Mouse (Mus musculus) heart, postnatal 0 days (tissue): ENCODE results near the gene Kctd15. TPM values are rescaled to one million over a fixed set of nuclear protein-coding genes. Genes with fewer than 3 reads are reported as not detected.
A peak's percentile ranks its signal among the peaks of the same experiment; 100 is the strongest.

Experiments
- ATAC-seq: fragments of 200-750 bp; cut with Nextera tagmentation; 2 replicates; pipeline ENCODE4 v1.8.0; 2017; ENCODE audit warnings: low read depth, moderate number of reproducible peaks, moderate library complexity; ENCODE audit not compliant: insufficient read depth
- DNase-seq: peaks from one replicate; pipeline ENCODE4 v3.0.0-alpha.2; 2016; ENCODE audit warnings: low spot score
- H3K27ac ChIP-seq: fragments of 300-500 bp; sonication (generic); 2 replicates; pipeline ENCODE4 v1.5.1; 2014; ENCODE audit warnings: low read depth, mild to moderate bottlenecking
- H3K27me3 ChIP-seq: fragments of 300-500 bp; sonication (generic); 2 replicates; pipeline ENCODE4 v1.6.1; 2014; ENCODE audit warnings: low read length, mixed read lengths; ENCODE audit not compliant: control insufficient read depth, insufficient read depth
- H3K36me3 ChIP-seq: fragments of 300-500 bp; sonication (generic); replicated peaks from 2 replicates; pipeline ENCODE4 v1.6.1; 2014; ENCODE audit warnings: low read length, mixed read lengths; ENCODE audit not compliant: control insufficient read depth, insufficient read depth
- H3K4me1 ChIP-seq: fragments of 300-500 bp; sonication (generic); 2 replicates; pipeline ENCODE4 v1.6.1; 2014; ENCODE audit warnings: antibody characterized with exemption; ENCODE audit not compliant: control insufficient read depth, insufficient read depth
- H3K4me2 ChIP-seq: fragments of 300-500 bp; sonication (generic); 2 replicates; pipeline ENCODE4 v1.6.1; 2014; ENCODE audit warnings: low read depth, mild to moderate bottlenecking, low read length, moderate library complexity
- H3K4me3 ChIP-seq: fragments of 300-500 bp; sonication (generic); 2 replicates; pipeline ENCODE4 v1.5.1; 2014; ENCODE audit warnings: low read depth, low read length
- H3K9ac ChIP-seq: fragments of 300-500 bp; sonication (generic); replicated peaks from 2 replicates; pipeline ENCODE4 v1.6.1; 2014; ENCODE audit warnings: low read depth, low read length, mixed read lengths
- H3K9me3 ChIP-seq: fragments of 300-500 bp; sonication (generic); replicated peaks from 2 replicates; pipeline ENCODE4 v1.6.1; 2016; ENCODE audit warnings: low read length; ENCODE audit not compliant: control insufficient read depth
- CTCF ChIP-seq: IDR thresholded peaks from 2 replicates; pipeline ENCODE4 v1.5.1; 2016; ENCODE audit warnings: antibody characterized with exemption, control low read depth, low read depth
- EP300 ChIP-seq: IDR thresholded peaks from 2 replicates; pipeline ENCODE4 v1.6.1; 2016; ENCODE audit warnings: antibody characterized with exemption, low read depth
- WGBS: fragments of 180-500 bp; shearing (Covaris S2); extraction: QIAGEN DNeasy Blood & Tissue Kit; methylation state at CpG from one replicate; pipeline ENCODE4 v1.1.7; 2014; 5-methylcytosine and 5-hydroxymethylcytosine counted together
- polyA plus RNA-seq: library from polyadenylated mRNA; unstranded; fragments of >200 nt; fragmentation: Nextera tagmentation; extraction: Ambion mirVana; gene quantifications from 2 replicates; pipeline ENCODE4 v1.2.1, GENCODE M21; 2015
- total RNA-seq: library from RNA; depleted of rRNA; stranded (reverse); fragments of >200 nt; gene quantifications from 2 replicates; pipeline ENCODE4 v1.2.3, GENCODE M21; 2014; ENCODE audit warnings: low replicate concordance

The Kctd15 gene
- total and polyA plus RNA-seq, 2 experiments from 2014 or later = 0.78 to 5.9 TPM

- Histone ChIP-seq H3K27me3 (no peaks in the 10 kb centered on the region), H3K9me3 (no peaks in the 10 kb centered on the region), H3K4me2 (no peak overlapping the region), H3K36me3 (no peaks in the 10 kb centered on the region), H3K27ac (no peak overlapping the region), H3K4me3 (no peak overlapping the region), H3K9ac (no peak overlapping the region), H3K4me1 (no peaks in the 10 kb centered on the region)
- 73% methylated on average over 11 of the region's 11 CpGs for WGBS
- no peak for DNase-seq
- ATAC-seq = no peak
- TF ChIP-seq EP300 (no peak), CTCF (no peak)
These were observed 38.2 kb downstream of the Kctd15 start for GRCm38 (mm10) chr7:34618141-34618890.

- Histone ChIP-seq H3K4me2 (no peak overlapping the region), H3K9me3 (no peaks in the 10 kb centered on the region), H3K4me3 (no peak overlapping the region), H3K9ac (no peak overlapping the region), H3K27me3 (no peaks in the 10 kb centered on the region), H3K4me1 (no peaks in the 10 kb centered on the region), H3K27ac (no peak overlapping the region), H3K36me3 (no peaks in the 10 kb centered on the region)
- ATAC-seq = no peak
- no peak for DNase-seq
- peak; percentile 12; the same call in 1 of the 2 replicates for TF ChIP-seq CTCF
- no peak for TF ChIP-seq EP300
- 71% methylated on average over 2 of the region's 2 CpGs for WGBS
These were observed 40.3 kb downstream of the Kctd15 start for GRCm38 (mm10) chr7:34616275-34616674.

- TF ChIP-seq EP300 (no peak), CTCF (no peak)
- H3K9me3 ChIP-seq = no peaks in the 10 kb centered on the region
These were observed 46.1 kb downstream of the Kctd15 start for GRCm38 (mm10) chr7:34610445-34610844.

GRCm38 (mm10) chr7:34607334-34607970, 49.1 kb downstream of the Kctd15 start:
- no peaks in the 10 kb centered on the region for H3K27me3 ChIP-seq
- no peaks in the 10 kb centered on the region for H3K9me3 ChIP-seq
- TF ChIP-seq EP300 = no peak
- no peak for TF ChIP-seq CTCF
- WGBS = 53% methylated on average over 5 of the region's 5 CpGs
- no peak for DNase-seq
- no peaks in the 10 kb centered on the region for H3K4me1 ChIP-seq
- H3K9ac ChIP-seq = no peak overlapping the region
- no peak for ATAC-seq
- H3K4me2 ChIP-seq = no peak overlapping the region
- no peak overlapping the region for H3K4me3 ChIP-seq
- H3K27ac ChIP-seq = no peak overlapping the region
- H3K36me3 ChIP-seq = no peaks in the 10 kb centered on the region

More at GRCm38 (mm10) chr7:34610445-34610844, 46.1 kb downstream of the Kctd15 start:
- no peak overlapping the region for H3K4me3 ChIP-seq
- no peak overlapping the region for H3K4me2 ChIP-seq
- 52% methylated on average over 6 of the region's 6 CpGs for WGBS
- no peak for ATAC-seq
- H3K27ac ChIP-seq = no peak overlapping the region
- no peaks in the 10 kb centered on the region for H3K4me1 ChIP-seq
- H3K9ac ChIP-seq = no peak overlapping the region
- H3K36me3 ChIP-seq = no peaks in the 10 kb centered on the region
- H3K27me3 ChIP-seq = no peaks in the 10 kb centered on the region
- no peak for DNase-seq

GRCm38 (mm10) chr7:34606729-34607128, 49.8 kb downstream of the Kctd15 start:
- 59% methylated on average over 11 of the region's 11 CpGs for WGBS
- ATAC-seq = no peak
- no peak for DNase-seq

More at GRCm38 (mm10) chr7:34606729-34607128, 49.8 kb downstream of the Kctd15 start:
- Histone ChIP-seq H3K27me3 (no peaks in the 10 kb centered on the region), H3K36me3 (no peaks in the 10 kb centered on the region), H3K4me1 (no peaks in the 10 kb centered on the region), H3K27ac (no peak overlapping the region), H3K4me2 (no peak overlapping the region), H3K9me3 (no peaks in the 10 kb centered on the region), H3K4me3 (no peak overlapping the region), H3K9ac (no peak overlapping the region)
- TF ChIP-seq CTCF (no peak), EP300 (no peak)
